In the genomic region with DNA sequence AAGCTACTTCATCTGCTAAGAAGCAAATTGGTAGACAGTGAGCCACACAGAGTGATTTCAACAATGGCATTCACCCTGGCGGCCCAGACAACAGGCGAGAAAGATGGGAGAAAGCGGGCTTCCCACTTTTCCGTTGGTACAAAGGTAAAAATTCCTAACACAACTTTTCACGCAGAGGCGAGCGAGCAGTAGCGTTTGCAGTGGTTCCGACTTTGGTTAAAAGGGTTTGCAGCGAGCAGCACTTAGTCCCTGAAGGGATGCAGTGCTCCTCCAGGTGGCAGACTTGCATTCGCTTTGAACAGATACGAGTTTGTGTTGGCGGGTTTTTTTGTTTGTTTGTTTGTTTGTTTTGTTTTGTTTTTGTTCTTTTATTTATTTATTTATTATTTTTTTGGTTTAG, we compare ENCODE assay signal across 8 mouse cellular contexts.
DNase-seq lines count a peak whose midpoint lies in the region; ATAC-seq and TF ChIP-seq lines count a peak whose summit lies in the region.

No protein-coding gene starts in this region.

- no peak overlapping the region for H3K9ac ChIP-seq in limb, embryonic 12.5 days (replicated peaks)
- no peak overlapping the region for H3K9ac ChIP-seq in neural tube, embryonic 14.5 days (replicated peaks; ENCODE audit: low read depth, low read length)

- H3K27me3 ChIP-seq in limb, embryonic 12.5 days, result no peaks in the 10 kb centered on the region
- no peaks in the 10 kb centered on the region for H3K27me3 ChIP-seq in neural tube, embryonic 14.5 days (ENCODE audit: control insufficient read depth, insufficient read depth, low read length)

- DNase-seq in gastrocnemius, adult 2 months, result peak; percentile 24
- DNase-seq in gastrocnemius, adult 8-10 months (ENCODE audit: low spot score in 2 of 2), result no peak
- peak; percentile 33 to 44 for DNase-seq in cerebellum, postnatal 36 days
- DNase-seq in gastrocnemius, postnatal 14 days, result peak; percentile 23
- peak; percentile 23 for DNase-seq in kidney, adult 9 months
- DNase-seq in natural killer cell, adult 2 months (ENCODE audit: low spot score in 2 of 2), result no peak

- peaks cover 14% of the 10 kb centered on the region for H3K4me1 ChIP-seq in limb, embryonic 12.5 days (replicated peaks)
- no peaks in the 10 kb centered on the region for H3K4me1 ChIP-seq in neural tube, embryonic 14.5 days (ENCODE audit: control insufficient read depth, insufficient read depth, low read length)

- H3K9me3 ChIP-seq in limb, embryonic 12.5 days, result no peaks in the 10 kb centered on the region
- H3K9me3 ChIP-seq in neural tube, embryonic 14.5 days (ENCODE audit: control insufficient read depth, low read length), result no peaks in the 10 kb centered on the region

- no peak for ATAC-seq in limb, embryonic 12.5 days (ENCODE audit: insufficient number of reproducible peaks, insufficient read depth, low FRiP score, low TSS enrichment, low read depth)
- ATAC-seq in neural tube, embryonic 14.5 days (ENCODE audit: low read depth), result peak; percentile 75; the same call in 1 of the 2 replicates

- peak overlapping the region; percentile 41 for H3K4me3 ChIP-seq in gastrocnemius, adult 2 months
- H3K4me3 ChIP-seq in limb, embryonic 12.5 days (replicated peaks), result no peak overlapping the region
- no peak overlapping the region for H3K4me3 ChIP-seq in neural tube, embryonic 14.5 days (ENCODE audit: low read depth, low read length)

- WGBS in limb, embryonic 12.5 days, result 23% methylated on average over 13 of the region's 13 CpGs
- WGBS in neural tube, embryonic 14.5 days, result 36% methylated on average over 13 of the region's 13 CpGs

- intact Hi-C loops in gastrocnemius, adult 2 months (cut with DNase I), result no loop called here
- intact Hi-C loops in gastrocnemius, postnatal 14 days (cut with DNase I; ENCODE audit: low total_unique reads), result no loop called here

- H3K4me2 ChIP-seq in limb, embryonic 12.5 days, result peak overlapping the region; percentile 46
- H3K4me2 ChIP-seq in neural tube, embryonic 14.5 days (ENCODE audit: low read depth, low read length), result peak overlapping the region; percentile 15; the same call in 1 of the 2 replicates

- no peak overlapping the region for H3K27ac ChIP-seq in gastrocnemius, adult 2 months
- no peak overlapping the region for H3K27ac ChIP-seq in limb, embryonic 12.5 days
- H3K27ac ChIP-seq in neural tube, embryonic 14.5 days (ENCODE audit: low read depth, low read length), result no peak overlapping the region

- H3K36me3 ChIP-seq in limb, embryonic 12.5 days, result no peaks in the 10 kb centered on the region
- no peaks in the 10 kb centered on the region for H3K36me3 ChIP-seq in neural tube, embryonic 14.5 days (ENCODE audit: control insufficient read depth, insufficient read depth, low read length)

- TF ChIP-seq CTCF in gastrocnemius, adult 2 months (IDR thresholded peaks at IDR 0.05), result peak; percentile 58

Comparison
In these comparisons a context has a peak if more than half of its experiments do, and no peak if none do; other contexts are left out.
1. DNase-seq: peak in gastrocnemius, adult 2 months (single experiment), cerebellum, postnatal 36 days (2 of 2), gastrocnemius, postnatal 14 days (single experiment) and kidney, adult 9 months (single experiment); none in gastrocnemius, adult 8-10 months (0 of 2) and natural killer cell, adult 2 months (0 of 2).